Mouse (Mus musculus) brain, embryonic 14.5 days (tissue): ENCODE measurements around the gene Ankrd7. TPM values are rescaled to one million over a fixed set of nuclear protein-coding genes. Genes with fewer than 3 reads are reported as not detected.
"Not testable (repeated sequence)": the region's sequence is repeated elsewhere in the genome, so short reads cannot be mapped to it uniquely, and the experiment has no call there.

ENCODE experiments used
- DNase-seq: peaks from one replicate; pipeline ENCODE4 v3.0.0-alpha.2; 2011; ENCODE audit warnings: low read depth
- CTCF ChIP-seq: fragments of 200-500 bp; IDR thresholded peaks from 2 replicates; pipeline ENCODE4 v1.5.1; 2012; ENCODE audit warnings: inconsistent platforms, mild to moderate bottlenecking, moderate library complexity, borderline replicate concordance; ENCODE audit not compliant: insufficient read depth, insufficient read length; ENCODE audit errors: extremely low read depth
- POLR2A ChIP-seq: fragments of 200-500 bp; IDR thresholded peaks from 2 replicates; pipeline ENCODE4 v1.6.1; 2012; ENCODE audit warnings: mild to moderate bottlenecking, inconsistent platforms, borderline replicate concordance; ENCODE audit not compliant: poor library complexity, insufficient read depth, insufficient read length, severe bottlenecking; ENCODE audit errors: extremely low read depth
- polyA plus RNA-seq: library from polyadenylated mRNA; depleted of rRNA; stranded (reverse); fragments of >200 nt; gene quantifications from 2 replicates; pipeline ENCODE4 v1.2.3, GENCODE M21; 2012; rRNA removed

The Ankrd7 gene
- 0.09 TPM in 1 of 2 replicates, not detected in the other for polyA plus RNA-seq

GRCm38 (mm10) chr6:18866018-18866417 lies at the start of gene Ankrd7:
TSS of gene Ankrd7 (plus strand) at chr6:18866318.
- no peak for DNase-seq
- TF ChIP-seq CTCF (no peak), POLR2A (no peak)

- DNase-seq, result peak; percentile 85
- TF ChIP-seq CTCF, result peak; percentile 68
- no peak for TF ChIP-seq POLR2A
Observed at GRCm38 (mm10) chr6:18819343-18819742, 46.8 kb upstream of the Ankrd7 start.

- peak; percentile 11 for DNase-seq
- TF ChIP-seq CTCF (no peak), POLR2A (no peak)
Observed at GRCm38 (mm10) chr6:18820246-18820645, 45.9 kb upstream of the Ankrd7 start.

GRCm38 (mm10) chr6:18822812-18823211 lies 43.3 kb upstream of the Ankrd7 start:
- TF ChIP-seq POLR2A, result no peak
- no peak for TF ChIP-seq CTCF

GRCm38 (mm10) chr6:18832958-18833357 lies 33.2 kb upstream of the Ankrd7 start:
- no peak for DNase-seq
- TF ChIP-seq POLR2A (no peak), CTCF (no peak)

More at GRCm38 (mm10) chr6:18822812-18823211, 43.3 kb upstream of the Ankrd7 start:
- DNase-seq, result no peak

GRCm38 (mm10) chr6:18844529-18844928 lies 21.6 kb upstream of the Ankrd7 start:
- DNase-seq, result not testable (repeated sequence)

GRCm38 (mm10) chr6:18845571-18845970 lies 20.5 kb upstream of the Ankrd7 start:
- not testable (repeated sequence) for DNase-seq

GRCm38 (mm10) chr6:18848051-18848701 lies 17.9 kb upstream of the Ankrd7 start, which contains the start of gene Lsm8:
TSS of gene Lsm8 (plus strand) at chr6:18848579.
- no peak for TF ChIP-seq CTCF
- peak; percentile 71; the same call in 1 of the 2 replicates for TF ChIP-seq POLR2A
- DNase-seq, result peak; percentile 99

GRCm38 (mm10) chr6:18848702-18849061 lies 17.4 kb upstream of the Ankrd7 start:
- no peak for TF ChIP-seq CTCF
- TF ChIP-seq POLR2A, result no peak
- no peak for DNase-seq

GRCm38 (mm10) chr6:18855323-18855722 lies 10.8 kb upstream of the Ankrd7 start:
- TF ChIP-seq POLR2A (no peak), CTCF (no peak)

GRCm38 (mm10) chr6:18856487-18857078 lies 9.5 kb upstream of the Ankrd7 start:
- TF ChIP-seq POLR2A, result no peak
- TF ChIP-seq CTCF, result no peak
- DNase-seq, result no peak

More at GRCm38 (mm10) chr6:18855323-18855722, 10.8 kb upstream of the Ankrd7 start:
- no peak for DNase-seq

- no peak for TF ChIP-seq CTCF
- no peak for DNase-seq
Observed at GRCm38 (mm10) chr6:18889030-18889429, 22.9 kb downstream of the Ankrd7 start.

- no peak for DNase-seq
- TF ChIP-seq POLR2A, result no peak
- TF ChIP-seq CTCF, result no peak
Observed at GRCm38 (mm10) chr6:18894142-18894541, 28.0 kb downstream of the Ankrd7 start.

GRCm38 (mm10) chr6:18907173-18907572 lies 41.1 kb downstream of the Ankrd7 start:
- TF ChIP-seq POLR2A (no peak), CTCF (peak; percentile 21; the same call in 1 of the 2 replicates)
- DNase-seq, result peak; percentile 55
